Mouse (Mus musculus) limb, embryonic 13.5 days (tissue): ENCODE measurements around the gene Olfr31. TPM values are rescaled to one million over a fixed set of nuclear protein-coding genes. Genes with fewer than 3 reads are reported as not detected.

ENCODE experiments used
- ATAC-seq: fragments of 200-750 bp; cut with Nextera tagmentation; 2 replicates; pipeline ENCODE4 v1.8.0; 2017; ENCODE audit warnings: low read depth, moderate number of reproducible peaks, moderate TSS enrichment; ENCODE audit not compliant: low FRiP score
- H3K27ac ChIP-seq: fragments of 300-500 bp; sonication (generic); 2 replicates; pipeline ENCODE4 v1.5.1; 2015; ENCODE audit warnings: inconsistent platforms, mild to moderate bottlenecking, moderate library complexity
- H3K27me3 ChIP-seq: fragments of 300-500 bp; sonication (generic); 2 replicates; pipeline ENCODE4 v1.6.1; 2015; ENCODE audit warnings: mild to moderate bottlenecking, inconsistent platforms
- H3K36me3 ChIP-seq: fragments of 300-500 bp; sonication (generic); 2 replicates; pipeline ENCODE4 v1.6.1; 2015; ENCODE audit warnings: inconsistent platforms, mild to moderate bottlenecking, moderate library complexity
- H3K4me1 ChIP-seq: fragments of 300-500 bp; sonication (generic); 2 replicates; pipeline ENCODE4 v1.6.1; 2015; ENCODE audit warnings: inconsistent platforms
- H3K4me2 ChIP-seq: fragments of 300-500 bp; sonication (generic); replicated peaks from 2 replicates; pipeline ENCODE4 v1.6.1; 2015; ENCODE audit warnings: inconsistent platforms, mild to moderate bottlenecking, moderate library complexity
- H3K4me3 ChIP-seq: fragments of 300-500 bp; sonication (generic); 2 replicates; pipeline ENCODE4 v1.5.1; 2015; ENCODE audit warnings: moderate library complexity, mild to moderate bottlenecking, inconsistent platforms
- H3K9ac ChIP-seq: fragments of 300-500 bp; sonication (generic); 2 replicates; pipeline ENCODE4 v1.6.1; 2015; ENCODE audit warnings: mild to moderate bottlenecking, inconsistent platforms
- H3K9me3 ChIP-seq: fragments of 300-500 bp; sonication (generic); 2 replicates; pipeline ENCODE4 v1.6.1; 2016; ENCODE audit warnings: inconsistent platforms
- WGBS: fragments of 180-500 bp; shearing (Covaris S2); methylation state at CpG from one replicate; pipeline ENCODE4 v1.1.7; 2015; 5-methylcytosine and 5-hydroxymethylcytosine counted together
- polyA plus RNA-seq: library from polyadenylated mRNA; unstranded; fragments of >200 nt; fragmentation: Nextera tagmentation; extraction: Ambion mirVana; gene quantifications from 2 replicates; pipeline ENCODE4 v1.2.1, GENCODE M21; 2015

The Olfr31 gene
- polyA plus RNA-seq = not detected in 2 replicates

DNA sequence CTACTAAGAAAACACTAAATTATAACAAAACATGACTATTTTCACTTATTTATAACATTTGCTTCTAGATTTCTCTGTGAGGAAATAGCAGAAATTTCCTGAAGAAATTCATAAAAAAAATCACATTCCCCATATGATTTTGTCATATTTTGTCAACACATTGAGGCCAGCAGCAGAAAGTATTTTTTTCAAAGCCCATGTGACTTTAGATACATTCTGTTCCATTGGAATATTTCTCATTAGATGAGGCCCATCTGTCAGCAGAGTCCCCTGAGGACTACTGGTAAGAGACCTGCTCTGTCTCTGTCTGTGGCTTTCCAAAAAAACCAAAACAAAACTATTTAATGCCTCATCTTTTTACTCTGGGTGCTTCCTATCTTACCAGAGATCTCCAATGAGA is at the start of gene Olfr31:
Gene Olfr31, plus strand, starts transcription at position 301 of the 400 bp plus-strand sequence.
- Histone ChIP-seq H3K9me3 (no peaks in the 10 kb centered on the region), H3K9ac (no peak within 1 kb of the TSS), H3K4me2 (no peak within 1 kb of the TSS), H3K27me3 (no peaks in the 10 kb centered on the region), H3K36me3 (no peaks in the 10 kb centered on the region), H3K27ac (no peak within 1 kb of the TSS), H3K4me1 (no peaks in the 10 kb centered on the region), H3K4me3 (no peak within 1 kb of the TSS)
- ATAC-seq = no peak

DNA sequence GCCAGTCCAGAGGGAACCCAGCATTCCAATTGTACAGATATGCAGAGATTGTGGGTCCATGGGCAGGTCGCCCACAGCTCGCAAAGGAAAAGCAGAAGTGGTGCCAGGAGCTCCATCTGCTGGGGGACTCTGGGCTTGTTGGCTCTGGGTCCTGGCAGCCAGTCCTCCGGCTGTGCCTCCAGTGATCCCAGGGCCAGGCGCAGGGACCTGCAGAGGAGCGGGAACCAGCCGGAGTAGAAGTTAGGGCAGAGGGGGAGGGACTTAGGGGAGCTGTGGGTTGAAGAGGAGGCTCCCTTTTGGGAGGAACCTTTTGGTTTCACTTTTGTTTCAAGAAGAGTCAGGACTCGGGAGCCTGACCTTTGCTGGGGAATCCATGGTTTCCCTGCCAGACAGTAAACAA is 28.2 kb upstream of the Olfr31 start:
- H3K9ac ChIP-seq = no peak overlapping the region
- no peaks in the 10 kb centered on the region for H3K27me3 ChIP-seq
- no peak overlapping the region for H3K27ac ChIP-seq
- H3K4me2 ChIP-seq = no peak overlapping the region
- ATAC-seq = peak; percentile 32; the same call in 1 of the 2 replicates
- H3K36me3 ChIP-seq = no peaks in the 10 kb centered on the region
- no peaks in the 10 kb centered on the region for H3K9me3 ChIP-seq
- H3K4me1 ChIP-seq = no peaks in the 10 kb centered on the region
- 57% methylated on average over 7 of the region's 7 CpGs for WGBS
- H3K4me3 ChIP-seq = no peak overlapping the region

DNA sequence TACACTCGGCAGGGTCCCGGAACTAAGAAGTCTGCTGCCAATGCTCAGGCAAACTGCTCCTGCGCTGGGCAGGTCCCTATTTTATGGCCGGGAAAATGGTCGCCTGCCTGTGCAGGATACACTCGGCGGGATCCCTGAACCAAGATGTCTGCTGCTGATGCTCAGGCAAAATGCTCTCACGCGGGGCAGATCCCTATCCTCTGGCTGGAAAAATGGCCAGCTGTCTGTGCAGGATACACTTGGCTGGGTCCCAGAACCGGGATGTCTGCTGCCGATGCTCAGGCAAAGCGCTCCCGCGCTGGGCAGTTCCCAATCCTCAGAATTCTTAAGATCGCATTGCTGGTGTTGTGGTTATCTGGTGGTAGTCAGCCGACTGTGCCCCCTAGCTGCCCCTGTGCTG is 13.7 kb upstream of the Olfr31 start:
- Histone ChIP-seq H3K4me3 (peak overlapping the region; percentile 17; the same call in 1 of the 2 replicates), H3K4me2 (peak overlapping the region; percentile 48), H3K27me3 (no peaks in the 10 kb centered on the region), H3K9me3 (no peaks in the 10 kb centered on the region), H3K27ac (no peak overlapping the region), H3K4me1 (no peaks in the 10 kb centered on the region), H3K9ac (no peak overlapping the region), H3K36me3 (no peaks in the 10 kb centered on the region)
- 62% methylated on average over 16 of the region's 16 CpGs for WGBS
- ATAC-seq = no peak

DNA sequence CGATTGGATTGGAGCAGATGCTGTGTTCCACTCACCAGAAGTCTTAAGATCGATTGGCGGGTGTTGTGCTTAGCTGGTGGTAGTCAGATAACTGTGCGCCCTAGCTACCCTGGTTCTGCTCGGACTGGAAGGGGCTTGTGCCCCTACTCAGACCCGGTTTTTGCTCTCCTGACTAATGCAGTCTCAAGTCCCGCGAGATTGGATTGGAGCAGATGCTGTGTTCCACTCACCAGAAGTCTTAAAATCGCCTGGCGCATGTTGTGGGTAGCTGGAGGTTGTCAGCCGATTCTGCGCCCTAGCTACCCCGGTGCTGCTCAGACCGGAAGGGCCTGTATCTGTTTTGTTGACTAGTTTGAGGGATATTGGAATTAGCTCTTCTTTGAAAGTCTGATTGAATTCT is 13.2 kb upstream of the Olfr31 start:
- 55% methylated on average over 14 of the region's 14 CpGs for WGBS
- Histone ChIP-seq H3K9me3 (no peaks in the 10 kb centered on the region), H3K27ac (no peak overlapping the region), H3K27me3 (no peaks in the 10 kb centered on the region), H3K36me3 (no peaks in the 10 kb centered on the region), H3K9ac (no peak overlapping the region), H3K4me3 (no peak overlapping the region; the same call in 1 of the 2 replicates), H3K4me2 (peak overlapping the region; percentile 48), H3K4me1 (no peaks in the 10 kb centered on the region)
- no peak for ATAC-seq

DNA sequence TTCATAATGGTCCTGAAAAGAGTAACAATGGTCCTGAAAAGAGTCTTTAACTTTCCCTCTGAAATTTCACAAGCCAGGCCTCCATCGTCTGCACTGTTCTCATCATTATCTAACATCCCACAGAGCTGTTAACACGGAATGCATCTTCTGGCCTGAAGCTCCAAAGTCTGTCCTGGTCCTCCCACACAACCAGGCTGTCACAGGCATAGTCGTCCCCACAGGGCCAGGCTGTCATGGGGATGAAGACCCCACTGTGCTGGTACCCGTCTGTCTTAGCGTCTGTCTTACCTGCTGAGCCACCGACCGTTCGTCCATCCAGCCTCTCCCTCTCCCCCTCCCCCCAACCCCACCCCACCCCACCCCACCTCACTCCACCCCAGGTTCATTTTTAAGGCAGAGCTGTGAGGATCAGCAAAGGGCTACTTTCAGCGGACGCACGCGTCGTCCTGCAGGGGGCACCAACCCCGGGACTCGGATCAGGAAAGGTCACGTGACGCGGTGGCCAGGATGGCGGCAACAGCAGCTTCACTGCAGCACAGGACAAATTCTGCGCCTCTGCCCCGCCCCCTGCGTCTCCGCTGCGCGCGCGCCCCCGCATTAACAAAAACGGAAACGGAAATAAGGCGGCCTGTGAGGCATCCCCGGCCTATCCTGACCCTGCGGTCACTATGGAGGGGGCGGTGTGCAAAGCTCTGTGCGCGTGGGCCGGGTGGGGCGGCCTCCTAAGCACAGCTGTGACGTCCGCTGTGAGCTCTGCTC is 22.7 kb downstream of the Olfr31 start:
- H3K36me3 ChIP-seq = peaks cover 30% of the 10 kb centered on the region
- peak overlapping the region; percentile 52; the same call in 1 of the 2 replicates for H3K27ac ChIP-seq
- peak; percentile 86 for ATAC-seq
- H3K4me1 ChIP-seq = no peaks in the 10 kb centered on the region
- 11% methylated on average over 39 of the region's 40 CpGs for WGBS
- peak overlapping the region; percentile 61 for H3K9ac ChIP-seq
- H3K9me3 ChIP-seq = peaks cover 40% of the 10 kb centered on the region
- H3K4me3 ChIP-seq = peak overlapping the region; percentile 62
- H3K4me2 ChIP-seq = peak overlapping the region; percentile 72
- H3K27me3 ChIP-seq = no peaks in the 10 kb centered on the region

DNA sequence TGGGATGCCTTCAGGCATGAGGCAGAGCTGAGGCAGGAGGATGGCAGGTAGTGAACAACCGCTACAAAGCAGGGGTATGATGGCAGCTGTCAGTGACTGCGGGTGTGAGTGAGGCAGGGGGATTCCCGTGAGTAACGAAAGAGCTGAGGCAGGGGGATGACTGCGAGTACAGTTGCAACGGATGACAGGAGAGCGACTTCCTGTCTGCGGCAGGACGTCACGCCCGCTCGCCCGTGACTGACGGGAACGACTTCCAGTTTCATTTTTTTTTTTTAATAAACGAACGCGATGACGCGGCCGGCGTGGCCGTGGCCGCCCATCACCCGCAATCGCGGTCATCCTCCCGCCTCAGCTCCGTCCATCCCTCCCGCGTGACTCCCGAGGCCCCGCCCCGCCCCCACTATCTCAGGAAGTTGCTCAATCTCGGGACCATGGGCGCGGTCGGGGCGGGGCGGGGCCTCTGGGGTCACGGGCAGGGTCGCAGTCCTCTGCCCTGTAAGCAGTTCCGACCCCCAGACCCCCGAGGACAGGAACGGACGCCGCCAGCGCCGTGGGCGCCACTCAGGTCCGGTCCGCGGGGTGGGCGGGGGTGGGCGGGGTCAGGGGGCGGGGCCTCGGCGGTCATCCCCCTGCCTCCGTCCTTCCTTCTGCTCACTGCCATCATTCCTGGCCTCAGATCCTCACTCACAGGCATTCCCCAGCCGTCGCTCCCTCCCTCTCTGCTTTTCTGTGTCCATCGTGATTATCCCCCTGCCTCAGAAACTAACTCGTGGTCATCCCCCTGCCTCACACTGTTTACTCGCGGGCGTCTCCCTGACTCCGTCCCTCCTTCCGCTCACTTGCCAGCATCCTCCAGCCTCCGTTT is 23.6 kb downstream of the Olfr31 start, which contains the start of gene Il3ra:
Gene Il3ra, plus strand, starts transcription at position 328 of the 865 bp plus-strand sequence.
- Histone ChIP-seq H3K27ac (peak within 1 kb of the TSS; percentile 52; the same call in 1 of the 2 replicates), H3K9me3 (peaks cover 49% of the 10 kb centered on the region)
- WGBS = 4% methylated on average over 54 of the region's 69 CpGs

DNA sequence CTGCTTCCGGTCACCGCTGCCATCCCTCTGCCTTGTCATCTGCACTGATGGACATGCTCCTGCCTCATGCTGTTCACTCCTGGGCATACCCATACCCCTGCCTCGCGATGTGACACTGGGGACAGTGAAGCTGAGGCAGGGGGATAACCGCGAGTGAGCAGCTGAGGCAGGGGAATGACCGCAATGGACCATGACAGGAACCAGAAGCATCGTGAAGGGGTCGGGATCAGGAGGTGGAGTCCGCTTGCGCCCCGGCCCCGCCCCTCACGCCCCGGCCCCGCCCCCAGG is 24.1 kb downstream of the Olfr31 start:
- 0 out of 2 replicates have a peak, but pooled peaks have one; percentile 2 for ATAC-seq
- H3K4me3 ChIP-seq = peak overlapping the region; percentile 62
- H3K9ac ChIP-seq = peak overlapping the region; percentile 61; the same call in 1 of the 2 replicates
- no peaks in the 10 kb centered on the region for H3K4me1 ChIP-seq
- H3K4me2 ChIP-seq = peak overlapping the region; percentile 72
- WGBS = 24% methylated on average over 16 of the region's 16 CpGs
- peaks cover 54% of the 10 kb centered on the region for H3K9me3 ChIP-seq
- H3K27ac ChIP-seq = no peak overlapping the region
- peaks cover 43% of the 10 kb centered on the region for H3K36me3 ChIP-seq
- no peaks in the 10 kb centered on the region for H3K27me3 ChIP-seq

More for the DNA sequence above, 23.6 kb downstream of the Olfr31 start, which contains the start of gene Il3ra:
- H3K27me3 ChIP-seq = no peaks in the 10 kb centered on the region
- no peaks in the 10 kb centered on the region for H3K4me1 ChIP-seq
- H3K4me2 ChIP-seq = peak within 1 kb of the TSS; percentile 72
- H3K9ac ChIP-seq = peak within 1 kb of the TSS; percentile 61
- H3K4me3 ChIP-seq = peak within 1 kb of the TSS; percentile 62
- H3K36me3 ChIP-seq = peaks cover 39% of the 10 kb centered on the region
- peak; percentile 49 for ATAC-seq

DNA sequence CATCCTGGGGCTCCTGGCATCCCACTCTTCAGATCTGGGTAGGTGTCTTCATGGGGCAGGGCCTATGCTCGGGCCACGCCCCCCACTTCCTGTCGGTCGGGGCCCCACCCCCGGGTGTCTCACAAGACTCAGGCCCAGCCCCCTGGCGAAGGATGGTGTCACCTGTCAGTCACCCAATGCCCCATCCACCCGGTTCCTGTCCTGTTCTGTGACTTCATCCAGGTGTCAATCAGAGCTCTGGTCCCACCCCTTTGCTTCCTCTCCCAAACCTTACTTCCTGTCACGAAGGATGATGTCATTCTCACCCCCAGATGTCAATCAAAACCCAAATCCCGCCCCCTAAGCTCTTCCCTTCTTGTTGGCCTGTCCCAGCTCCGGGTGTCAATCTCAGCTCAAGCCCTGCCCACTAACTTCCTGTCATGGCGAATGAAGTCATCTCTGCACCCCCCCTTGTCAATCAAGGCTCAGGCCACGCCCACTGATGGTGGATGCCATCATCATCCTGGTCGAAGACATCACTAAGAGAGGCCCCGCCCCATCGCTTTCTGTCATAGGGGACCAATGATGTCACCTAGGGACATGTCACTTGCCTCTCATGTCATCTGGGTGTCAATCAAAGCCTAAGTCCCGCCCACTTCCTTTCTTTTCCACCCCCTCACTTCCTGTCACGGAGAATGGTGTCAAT is 24.7 kb downstream of the Olfr31 start:
- H3K27ac ChIP-seq = no peak overlapping the region
- peak overlapping the region; percentile 72 for H3K4me2 ChIP-seq
- peak overlapping the region; percentile 62 for H3K4me3 ChIP-seq
- 81% methylated on average over 17 of the region's 17 CpGs for WGBS
- 0 out of 2 replicates have a peak, but pooled peaks have one; percentile 0 for ATAC-seq
- peaks cover 56% of the 10 kb centered on the region for H3K9me3 ChIP-seq
- no peaks in the 10 kb centered on the region for H3K27me3 ChIP-seq
- no peak overlapping the region for H3K9ac ChIP-seq
- H3K36me3 ChIP-seq = peaks cover 44% of the 10 kb centered on the region
- no peaks in the 10 kb centered on the region for H3K4me1 ChIP-seq

DNA sequence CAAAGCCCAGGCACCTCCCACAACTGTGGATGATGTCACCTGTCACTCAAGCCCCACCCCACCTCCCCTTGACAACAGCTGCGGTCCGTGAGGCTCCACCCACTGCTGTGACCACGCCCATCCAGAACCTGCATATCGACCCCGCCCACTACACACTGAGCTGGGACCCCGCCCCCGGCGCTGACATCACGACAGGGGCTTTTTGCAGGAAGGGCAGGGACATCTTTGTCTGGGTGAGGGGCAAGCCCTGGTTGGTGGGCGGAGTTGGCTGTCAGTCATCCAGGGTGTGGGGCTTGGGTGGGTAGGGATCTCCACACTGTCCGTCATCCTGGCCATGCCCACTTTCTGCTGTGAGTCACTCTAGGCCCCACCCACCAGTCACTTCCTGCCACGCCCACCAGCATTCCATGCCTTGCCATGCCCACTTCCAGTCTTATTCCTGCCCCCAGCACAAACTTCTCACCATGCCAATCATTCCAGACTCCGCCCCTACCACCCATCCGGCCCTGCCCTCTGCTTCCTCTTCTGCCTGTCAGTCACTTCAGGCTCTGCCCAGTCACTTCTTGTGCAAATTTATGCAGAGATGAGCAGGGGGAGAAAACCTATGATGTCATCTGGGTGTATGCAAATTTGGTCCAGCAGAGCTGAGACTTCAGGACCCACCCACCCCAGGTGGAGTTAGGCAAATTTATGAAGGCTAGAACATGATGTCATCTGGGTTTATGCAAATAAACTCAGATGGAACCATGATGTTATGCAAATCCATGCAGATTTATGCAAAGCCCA is 25.4 kb downstream of the Olfr31 start:
- WGBS = 95% methylated on average over 14 of the region's 14 CpGs
- no peak overlapping the region for H3K27ac ChIP-seq
- no peaks in the 10 kb centered on the region for H3K27me3 ChIP-seq
- peaks cover 44% of the 10 kb centered on the region for H3K36me3 ChIP-seq
- H3K4me1 ChIP-seq = no peaks in the 10 kb centered on the region
- H3K9ac ChIP-seq = no peak overlapping the region
- ATAC-seq = no peak
- H3K4me2 ChIP-seq = no peak overlapping the region
- H3K4me3 ChIP-seq = no peak overlapping the region
- peaks cover 59% of the 10 kb centered on the region for H3K9me3 ChIP-seq

DNA sequence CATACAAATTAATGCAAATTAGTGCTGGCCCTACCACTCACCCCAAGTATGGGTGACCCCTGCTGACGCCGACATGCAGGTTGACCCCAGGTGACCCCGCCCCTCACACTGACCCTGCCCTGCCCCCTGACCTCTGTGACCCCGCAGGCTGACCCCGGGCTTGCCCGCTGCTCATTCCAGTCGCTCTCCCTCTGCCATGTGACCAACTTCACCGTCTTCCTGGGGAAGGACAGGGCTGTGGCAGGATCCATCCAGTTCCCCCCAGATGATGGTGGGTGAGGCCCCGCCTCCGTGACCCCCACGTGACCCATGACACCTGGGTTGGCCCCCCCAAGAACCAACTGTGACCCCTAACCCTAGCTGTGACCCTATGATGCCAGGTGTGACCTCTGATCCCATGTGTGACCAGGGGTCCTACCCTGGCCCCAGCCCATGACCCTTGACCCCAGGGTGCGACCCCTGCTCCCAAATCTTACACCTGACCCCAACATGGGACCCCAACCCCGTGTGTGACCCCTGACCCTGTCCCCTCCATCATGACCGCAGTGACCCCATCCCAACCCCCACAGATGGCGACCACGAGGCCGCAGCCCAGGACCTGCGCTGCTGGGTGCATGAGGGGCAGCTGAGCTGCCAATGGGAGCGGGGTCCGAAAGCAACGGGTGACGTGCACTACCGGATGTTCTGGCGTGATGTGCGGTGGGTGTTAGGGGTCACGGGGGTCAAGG is 26.2 kb downstream of the Olfr31 start:
- no peak for ATAC-seq
- Histone ChIP-seq H3K9ac (no peak overlapping the region), H3K36me3 (peaks cover 44% of the 10 kb centered on the region), H3K27ac (no peak overlapping the region), H3K4me1 (no peaks in the 10 kb centered on the region), H3K9me3 (peaks cover 57% of the 10 kb centered on the region), H3K27me3 (no peaks in the 10 kb centered on the region), H3K4me2 (no peak overlapping the region), H3K4me3 (no peak overlapping the region)
- WGBS = 98% methylated on average over 26 of the region's 26 CpGs
